Mouse (Mus musculus) cerebellum, postnatal 10 days (tissue): ENCODE results near the gene Stim1.
A peak's percentile ranks its signal among the peaks of the same experiment; 100 is the strongest.
"Not testable (repeated sequence)": the region's sequence is repeated elsewhere in the genome, so short reads cannot be mapped to it uniquely, and the experiment has no call there.

Experiments
- DNase-seq, 2 experiments: peaks; one replicate each; pipeline ENCODE4 v3.0.0; 2021; ENCODE audit warnings: mixed read lengths in 2 of 2

Gene Stim1

DNA sequence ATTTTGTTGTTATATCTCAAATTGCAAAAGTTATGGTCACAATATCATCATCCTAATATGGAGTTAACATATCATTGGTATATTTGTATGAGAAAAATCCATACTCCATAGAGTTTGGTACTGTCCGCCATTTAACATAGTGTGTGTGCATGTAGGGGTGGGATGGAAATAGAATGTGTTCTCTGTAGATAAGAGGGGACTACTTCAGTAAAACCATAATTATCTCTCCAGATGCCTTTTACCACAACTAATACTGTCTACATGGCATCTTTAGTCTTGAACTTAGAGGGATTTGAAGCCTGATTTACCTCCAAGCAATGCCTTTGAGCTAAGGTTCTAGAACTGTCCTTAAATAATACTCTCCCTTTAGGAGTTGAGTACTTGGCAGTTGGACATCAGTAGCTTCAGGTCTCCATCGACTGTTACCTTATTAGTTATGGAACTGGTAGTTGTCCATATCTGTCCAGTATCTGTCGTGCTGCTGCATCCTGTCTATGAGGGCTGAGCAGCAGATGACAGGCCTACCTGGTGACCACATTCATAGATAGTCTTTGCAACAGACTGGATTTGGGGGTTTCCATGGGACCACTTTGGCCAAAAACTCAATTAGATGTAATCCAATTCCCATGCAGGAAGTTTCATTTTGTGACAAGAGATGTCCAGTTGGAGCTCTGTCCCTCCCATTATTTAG, 105.9 kb downstream of the Stim1 start:
- no peak for DNase-seq

DNA sequence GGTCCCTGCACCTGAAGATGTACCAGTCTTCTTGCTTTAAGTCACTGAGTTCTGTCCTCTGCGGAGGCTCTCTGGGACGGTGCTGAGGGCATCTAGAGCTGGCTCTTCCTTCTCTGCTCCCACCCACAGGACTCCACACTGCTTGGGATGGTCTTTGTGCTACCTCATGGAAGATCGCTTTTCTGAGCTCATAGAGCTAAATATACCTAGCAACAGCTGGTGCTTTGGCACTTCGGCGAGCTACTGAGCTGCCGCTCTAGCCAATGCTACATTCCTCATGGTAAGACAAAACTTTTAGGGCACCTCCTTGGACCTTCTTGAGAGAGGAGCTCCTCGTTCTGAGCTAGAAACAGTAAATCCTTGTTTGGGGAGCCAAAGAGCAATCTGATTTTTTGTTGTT, 115.6 kb downstream of the Stim1 start:
- DNase-seq, result no peak

DNA sequence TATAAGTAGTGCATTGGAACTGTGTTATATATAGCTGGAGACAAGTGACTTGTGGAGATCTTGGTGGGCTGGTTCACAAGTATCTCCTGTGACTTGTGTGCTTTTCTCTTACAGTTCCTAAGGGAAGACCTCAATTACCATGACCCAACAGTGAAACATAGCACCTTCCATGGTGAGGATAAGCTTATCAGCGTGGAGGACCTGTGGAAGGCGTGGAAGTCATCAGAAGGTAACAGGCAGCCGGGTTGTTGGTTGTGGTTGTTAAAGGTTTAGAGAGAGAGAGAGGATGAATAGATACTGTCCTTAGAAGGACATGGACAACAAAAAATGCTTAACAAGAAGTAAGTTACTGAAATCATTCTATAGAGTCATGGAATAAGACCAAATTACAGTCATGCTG, 118.4 kb downstream of the Stim1 start:
- DNase-seq, result no peak

DNA sequence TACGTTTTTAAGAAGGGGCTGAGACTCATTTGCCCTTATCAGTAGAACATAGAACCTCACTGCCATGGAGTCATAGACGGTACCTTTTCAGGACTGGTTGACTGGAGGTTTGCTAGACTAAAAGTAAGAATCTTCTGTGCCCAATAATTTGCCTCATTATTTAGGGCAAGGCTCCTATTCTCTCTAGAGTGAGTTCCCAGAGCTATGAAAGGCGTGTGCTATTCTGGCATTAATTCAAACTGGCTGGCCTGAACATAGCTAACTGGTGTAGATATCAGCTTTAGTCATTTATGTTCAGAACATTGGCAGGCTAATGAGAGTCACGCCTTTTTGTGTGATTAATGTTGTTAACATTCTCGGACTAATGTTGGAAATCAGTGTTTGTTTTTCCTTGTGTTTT, 121.5 kb downstream of the Stim1 start:
- DNase-seq, result no peak

DNA sequence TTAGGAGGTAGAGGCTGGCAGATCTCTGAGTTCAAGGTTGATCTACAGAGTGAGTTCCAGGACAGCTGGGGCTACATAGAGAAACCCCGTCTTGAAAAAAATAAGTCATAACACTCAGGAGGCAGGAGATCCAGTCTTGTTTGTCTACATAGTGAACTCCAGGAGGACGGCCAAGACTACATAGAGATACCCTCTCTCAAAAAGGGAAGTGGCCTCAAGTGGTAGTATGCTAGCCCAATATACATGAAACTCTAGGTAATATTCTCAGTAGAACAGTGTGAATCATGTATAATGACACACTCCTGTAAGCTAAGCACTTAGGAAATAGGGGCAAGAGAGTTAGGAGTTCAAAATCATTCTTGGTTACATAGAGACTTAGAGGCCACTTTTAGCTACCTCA, 126.3 kb downstream of the Stim1 start:
- DNase-seq, result no peak

GRCm38 (mm10) chr7:102395894-102396293, 128.3 kb downstream of the Stim1 start:
- DNase-seq, result peak; percentile 24 to 27

- no peak for DNase-seq
These were observed 128.7 kb downstream of the Stim1 start for GRCm38 (mm10) chr7:102396331-102396730.

- DNase-seq, result peak in 1 of 2 experiments; percentile 15
These were observed 131.7 kb downstream of the Stim1 start for GRCm38 (mm10) chr7:102399180-102399731.

DNA sequence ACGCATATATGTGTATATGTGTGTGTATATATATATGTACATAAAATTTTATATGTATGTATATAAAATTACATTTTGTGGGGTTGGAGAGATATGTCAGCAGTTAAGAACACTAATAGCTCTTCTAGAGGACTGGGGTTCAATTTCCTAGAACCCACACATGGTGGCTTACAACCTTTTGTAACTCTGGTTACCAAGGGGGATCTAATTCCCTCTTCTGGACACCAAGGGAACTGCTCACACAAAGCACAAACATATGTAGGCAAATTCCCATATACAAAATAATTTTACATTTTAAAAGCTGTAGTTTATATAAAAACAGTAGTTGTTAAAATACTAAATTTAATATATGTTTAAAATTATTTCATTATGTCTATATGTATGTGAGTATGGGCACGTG, 136.5 kb downstream of the Stim1 start:
- no peak for DNase-seq

DNA sequence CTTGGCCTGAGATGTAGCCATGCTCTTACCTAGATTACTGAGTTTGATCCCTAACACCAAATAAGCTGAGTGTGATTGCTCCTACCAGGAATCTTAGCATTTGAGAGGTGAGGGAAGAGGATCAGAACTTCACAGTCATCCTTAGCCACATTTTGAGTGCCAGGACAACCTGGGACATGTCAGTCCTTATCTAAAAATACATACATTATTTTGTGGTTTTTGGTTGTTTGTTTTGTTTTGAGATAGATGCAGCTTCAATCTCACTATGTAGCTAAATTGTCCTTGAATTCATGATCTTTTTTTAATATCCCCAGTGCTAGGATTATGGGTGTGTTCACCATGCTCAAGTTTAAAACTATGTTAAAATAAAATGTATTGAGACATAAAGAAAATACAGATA, 139.8 kb downstream of the Stim1 start:
- DNase-seq, result no peak

DNA sequence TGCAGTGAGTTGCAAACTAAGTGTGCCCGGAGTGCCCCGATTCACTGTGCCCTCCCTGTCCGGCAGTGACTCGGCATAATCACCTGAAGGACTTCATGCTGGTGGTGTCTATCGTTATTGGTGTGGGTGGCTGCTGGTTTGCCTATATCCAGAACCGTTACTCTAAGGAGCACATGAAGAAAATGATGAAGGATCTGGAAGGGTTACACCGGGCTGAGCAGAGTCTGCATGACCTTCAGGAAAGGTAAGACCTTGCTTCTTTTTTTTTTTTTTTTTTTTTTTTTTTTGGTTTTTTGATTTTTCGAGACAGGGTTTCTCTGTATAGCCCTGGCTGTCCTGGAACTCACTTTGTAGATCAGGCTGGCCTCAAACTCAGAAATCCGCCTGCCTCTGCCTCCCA, 147.7 kb downstream of the Stim1 start:
- DNase-seq, result not testable (repeated sequence)

DNA sequence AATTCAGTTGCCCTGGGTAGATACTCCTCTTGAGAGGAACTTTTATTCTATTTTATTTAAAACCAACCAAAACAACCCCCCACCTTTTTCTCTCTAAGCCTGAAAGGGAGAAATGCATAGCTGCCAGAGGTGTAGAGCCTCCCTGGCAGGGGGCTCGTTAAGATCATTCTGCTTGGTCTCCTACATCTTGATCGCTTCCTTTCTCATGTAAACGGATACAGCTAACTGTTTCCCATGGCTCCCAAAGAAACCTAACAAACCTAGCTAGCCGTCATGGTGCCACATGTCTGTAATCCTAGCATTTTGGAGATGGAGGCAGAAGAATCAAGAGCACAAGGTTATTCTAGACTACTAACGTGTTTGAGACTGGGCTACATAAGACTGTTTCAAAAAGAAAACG, 148.2 kb downstream of the Stim1 start:
- no peak for DNase-seq

- peak; percentile 56 to 66 for DNase-seq
These were observed 149.8 kb downstream of the Stim1 start for GRCm38 (mm10) chr7:102417398-102417797.

DNA sequence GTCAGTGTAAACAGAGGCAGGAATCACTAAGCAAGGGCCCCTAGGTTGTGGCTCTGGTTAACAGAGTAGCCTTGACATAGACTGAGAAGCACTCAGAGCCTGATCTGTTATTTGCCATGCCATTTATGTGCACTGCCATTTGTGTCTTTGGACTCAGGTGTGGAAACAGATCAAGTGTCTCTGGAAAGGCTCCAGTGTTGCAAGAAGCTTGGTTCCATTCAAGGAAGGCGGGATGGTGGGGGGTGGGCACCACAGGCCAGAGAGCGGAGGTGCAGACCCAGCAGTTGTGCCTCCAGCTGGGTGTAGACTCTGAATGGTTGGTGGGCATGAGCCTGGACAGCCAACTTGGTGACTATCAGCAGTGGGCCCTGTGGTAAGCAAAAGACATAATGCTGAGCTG, 154.4 kb downstream of the Stim1 start:
- DNase-seq, result no peak

- DNase-seq, result no peak
These were observed 158.5 kb downstream of the Stim1 start for GRCm38 (mm10) chr7:102425933-102426685.

GRCm38 (mm10) chr7:102434344-102434743, 166.7 kb downstream of the Stim1 start:
- no peak for DNase-seq

GRCm38 (mm10) chr7:102440822-102441656, 173.4 kb downstream of the Stim1 start:
- no peak for DNase-seq

GRCm38 (mm10) chr7:102441657-102442391, 174.2 kb downstream of the Stim1 start, which contains the start of gene Rrm1:
Gene Rrm1, plus strand, starts transcription at chr7:102441695.
- peak; percentile 97 for DNase-seq

GRCm38 (mm10) chr7:102442432-102442831, 174.8 kb downstream of the Stim1 start:
- DNase-seq, result no peak

- DNase-seq, result no peak
These were observed 176.7 kb downstream of the Stim1 start for GRCm38 (mm10) chr7:102444301-102444700.

GRCm38 (mm10) chr7:102446438-102446837, 178.8 kb downstream of the Stim1 start:
- DNase-seq, result no peak

DNA sequence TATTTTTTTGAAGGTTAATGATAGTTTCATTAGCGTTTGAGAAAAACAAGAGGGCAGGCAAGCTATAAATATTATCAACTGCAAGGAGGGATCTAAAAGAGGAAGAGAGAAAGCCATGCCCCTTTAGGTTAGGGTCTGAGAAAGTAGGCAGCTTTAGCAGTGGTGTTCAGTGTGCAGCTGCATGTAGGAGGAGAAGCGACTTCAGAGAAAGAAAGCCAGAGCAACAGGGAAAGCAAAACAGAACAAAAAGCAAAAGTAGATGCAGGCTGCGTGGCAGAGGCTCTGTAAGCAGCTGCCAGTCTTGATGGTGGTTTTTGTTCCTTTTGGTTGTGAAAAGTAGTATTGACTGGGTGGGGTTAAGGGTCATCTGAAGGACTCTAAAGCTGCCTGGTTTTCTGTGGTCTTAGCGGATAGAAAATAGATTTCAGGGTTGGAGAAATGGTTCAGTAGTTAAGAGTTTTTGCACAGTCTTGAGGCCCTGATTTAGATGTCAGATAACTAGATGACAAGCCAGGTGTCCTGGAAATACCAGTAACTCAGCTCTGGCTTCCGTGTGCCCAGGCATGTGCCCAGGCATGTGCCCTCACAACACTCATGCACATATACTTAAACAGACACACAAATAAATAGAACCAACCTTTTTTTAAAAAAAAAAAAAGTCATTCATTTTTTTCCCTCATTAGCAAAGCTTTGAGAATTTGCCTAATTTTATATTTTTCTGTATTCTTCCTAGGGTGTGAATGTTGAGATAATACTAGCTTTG, 191.2 kb downstream of the Stim1 start:
- no peak for DNase-seq
